Mouse (Mus musculus) forebrain, embryonic 16.5 days (tissue): ENCODE data around the gene Brcc3. TPM values are rescaled to one million over a fixed set of nuclear protein-coding genes. Genes with fewer than 3 reads are reported as not detected.
"Not testable (repeated sequence)": the region's sequence is repeated elsewhere in the genome, so short reads cannot be mapped to it uniquely, and the experiment has no call there.

ENCODE experiments used
- ATAC-seq: fragments of 200-750 bp; cut with Nextera tagmentation; 2 replicates; pipeline ENCODE4 v1.8.0; 2017; ENCODE audit warnings: mild to moderate bottlenecking, moderate library complexity
- H3K27ac ChIP-seq: fragments of 300-500 bp; sonication (generic); 2 replicates; pipeline ENCODE4 v1.5.1; 2014; ENCODE audit warnings: low read length, control low read depth
- H3K27me3 ChIP-seq: fragments of 300-500 bp; sonication (generic); replicated peaks from 2 replicates; pipeline ENCODE4 v1.6.1; 2014; ENCODE audit warnings: low read length; ENCODE audit not compliant: control insufficient read depth, insufficient read depth
- H3K36me3 ChIP-seq: fragments of 300-500 bp; sonication (generic); 2 replicates; pipeline ENCODE4 v1.6.1; 2014; ENCODE audit not compliant: control insufficient read depth, insufficient read depth
- H3K4me1 ChIP-seq: fragments of 300-500 bp; sonication (generic); replicated peaks from 2 replicates; pipeline ENCODE4 v1.6.1; 2014; ENCODE audit warnings: low read length; ENCODE audit not compliant: control insufficient read depth, insufficient read depth
- H3K4me2 ChIP-seq: fragments of 300-500 bp; sonication (generic); 2 replicates; pipeline ENCODE4 v1.6.1; 2014; ENCODE audit warnings: mild to moderate bottlenecking, low read length, control low read depth
- H3K4me3 ChIP-seq: fragments of 300-500 bp; sonication (generic); replicated peaks from 2 replicates; pipeline ENCODE4 v1.5.1; 2014; ENCODE audit warnings: mild to moderate bottlenecking, low read length, control low read depth
- H3K9ac ChIP-seq: fragments of 300-500 bp; sonication (generic); replicated peaks from 2 replicates; pipeline ENCODE4 v1.6.1; 2014; ENCODE audit warnings: low read depth, low read length, control low read depth
- H3K9me3 ChIP-seq: fragments of 300-500 bp; sonication (generic); 2 replicates; pipeline ENCODE4 v1.6.1; 2016; ENCODE audit warnings: low read length; ENCODE audit not compliant: control insufficient read depth
- WGBS: fragments of 180-500 bp; shearing (Covaris S2); extraction: QIAGEN DNeasy Blood & Tissue Kit; methylation state at CpG from one replicate; pipeline ENCODE4 v1.1.7; 2014; 5-methylcytosine and 5-hydroxymethylcytosine counted together
- polyA plus RNA-seq: library from polyadenylated mRNA; unstranded; fragments of >200 nt; fragmentation: Nextera tagmentation; extraction: Ambion mirVana; gene quantifications from 2 replicates; pipeline ENCODE4 v1.2.1, GENCODE M21; 2015

Brcc3 gene
- polyA plus RNA-seq, 1 experiment from 2014 or later, result 58.0 TPM

- Histone ChIP-seq H3K27me3 (no peaks in the 10 kb centered on the region), H3K4me2 (no peak overlapping the region), H3K27ac (no peak overlapping the region), H3K4me3 (no peak overlapping the region), H3K9ac (no peak overlapping the region), H3K9me3 (no peaks in the 10 kb centered on the region; the same call in 1 of the 2 replicates), H3K4me1 (no peaks in the 10 kb centered on the region), H3K36me3 (no peaks in the 10 kb centered on the region)
- ATAC-seq, result no peak
These were observed 13.1 kb upstream of the Brcc3 start for GRCm38 (mm10) chrX:75403350-75403749.

- no peak overlapping the region for H3K9ac ChIP-seq
- WGBS, result 93% methylated on average over 1 of the region's 1 CpGs
- H3K4me1 ChIP-seq, result no peaks in the 10 kb centered on the region
- H3K27me3 ChIP-seq, result no peaks in the 10 kb centered on the region
- H3K36me3 ChIP-seq, result no peaks in the 10 kb centered on the region
- H3K4me2 ChIP-seq, result no peak overlapping the region
- no peak overlapping the region for H3K4me3 ChIP-seq
- no peak overlapping the region for H3K27ac ChIP-seq
- H3K9me3 ChIP-seq, result no peaks in the 10 kb centered on the region
- no peak for ATAC-seq
These were observed 6.7 kb upstream of the Brcc3 start for GRCm38 (mm10) chrX:75409711-75410110.

GRCm38 (mm10) chrX:75454597-75454996 lies 38.2 kb downstream of the Brcc3 start:
- Histone ChIP-seq H3K27ac (no peak overlapping the region), H3K4me2 (no peak overlapping the region), H3K36me3 (peaks cover 14% of the 10 kb centered on the region), H3K4me3 (no peak overlapping the region), H3K9me3 (no peaks in the 10 kb centered on the region; the same call in 1 of the 2 replicates), H3K4me1 (no peaks in the 10 kb centered on the region), H3K9ac (no peak overlapping the region), H3K27me3 (no peaks in the 10 kb centered on the region)
- WGBS, result 80% methylated on average over 1 of the region's 1 CpGs
- no peak for ATAC-seq

GRCm38 (mm10) chrX:75475182-75475644 lies 58.8 kb downstream of the Brcc3 start:
- ATAC-seq, result peak; percentile 97
- Histone ChIP-seq H3K4me2 (peak overlapping the region; percentile 45), H3K4me3 (peak overlapping the region; percentile 47), H3K9ac (peak overlapping the region; percentile 59)
- not testable (repeated sequence) for H3K36me3 ChIP-seq, H3K27me3 ChIP-seq, H3K9me3 ChIP-seq, H3K27ac ChIP-seq, H3K4me1 ChIP-seq
- 15% methylated on average over 37 of the region's 37 CpGs for WGBS

- WGBS, result 82% methylated on average over 1 of the region's 1 CpGs
These were observed 73.5 kb downstream of the Brcc3 start for GRCm38 (mm10) chrX:75489886-75490285.

More at GRCm38 (mm10) chrX:75489886-75490285, 73.5 kb downstream of the Brcc3 start:
- H3K4me3 ChIP-seq, result no peak overlapping the region
- no peaks in the 10 kb centered on the region for H3K9me3 ChIP-seq
- no peaks in the 10 kb centered on the region for H3K4me1 ChIP-seq
- ATAC-seq, result no peak
- no peaks in the 10 kb centered on the region for H3K27me3 ChIP-seq
- H3K36me3 ChIP-seq, result no peaks in the 10 kb centered on the region
- H3K9ac ChIP-seq, result no peak overlapping the region
- H3K4me2 ChIP-seq, result no peak overlapping the region
- no peak overlapping the region for H3K27ac ChIP-seq

Other genes starting within 250 kb of the Brcc3 start
- gene Fundc2, start 34.2 kb upstream of the Brcc3 start, polyA plus RNA-seq, result 26.9 and 32.5 TPM in 2 replicates
- gene F8, start 34.0 kb upstream of the Brcc3 start, polyA plus RNA-seq, result 0.29 and 1.1 TPM in 2 replicates
- gene Cmc4, start within 50 bp of the Brcc3 start, polyA plus RNA-seq, result 24.2 and 26.9 TPM in 2 replicates
- 10.0 and 11.5 TPM in 2 replicates for gene Mtcp1, start within 50 bp of the Brcc3 start, polyA plus RNA-seq
- 301 and 341 TPM in 2 replicates for gene Vbp1, start 97.7 kb downstream of the Brcc3 start, polyA plus RNA-seq
- 25.9 and 26.3 TPM in 2 replicates for gene Rab39b, start 161.6 kb downstream of the Brcc3 start, polyA plus RNA-seq